Mouse (Mus musculus) MEL (cell line): ENCODE results near the gene Egf. TPM values are rescaled to one million over a fixed set of nuclear protein-coding genes. Genes with fewer than 3 reads are reported as not detected.

Experiments used
- DNase-seq: peaks from one replicate; pipeline ENCODE4 v3.0.0; 2011; ENCODE audit warnings: low read depth, low spot score
- H3K27ac ChIP-seq: 2 replicates; pipeline ENCODE4 v1.5.1; 2012; ENCODE audit warnings: low read depth, mild to moderate bottlenecking, control low read depth, low read length, moderate library complexity; ENCODE audit not compliant: control insufficient read depth
- H3K27me3 ChIP-seq, 2 experiments: fragments of 150-350 bp in 1 of 2; sonication (generic) in 1 of 2; 2 replicates each; pipeline ENCODE4 v1.6.1; 2012; ENCODE audit warnings: low read length in 2 of 2, mild to moderate bottlenecking in 2 of 2, improper control_type of control experiment in 1 of 2, moderate library complexity in 1 of 2; ENCODE audit not compliant: insufficient read depth in 2 of 2, control insufficient read depth in 1 of 2
- H3K36me3 ChIP-seq, 2 experiments: 2 replicates each; pipeline ENCODE4 v1.6.1; 2012 to 2014; ENCODE audit warnings: low read length in 2 of 2, improper control_type of control experiment in 1 of 2, inconsistent platforms in 1 of 2, mild to moderate bottlenecking in 1 of 2; ENCODE audit not compliant: insufficient read depth in 2 of 2, control insufficient read depth in 1 of 2
- H3K4me1 ChIP-seq, 2 experiments: fragments of 150-350 bp in 1 of 2; sonication (generic) in 1 of 2; 2 replicates each; pipeline ENCODE4 v1.6.1; 2012; ENCODE audit warnings: low read length in 2 of 2, improper control_type of control experiment in 1 of 2, mild to moderate bottlenecking in 1 of 2; ENCODE audit not compliant: insufficient read depth in 2 of 2, control insufficient read depth in 1 of 2
- H3K4me3 ChIP-seq, 2 experiments: fragments of 150-350 bp in 1 of 2; sonication (generic) in 1 of 2; 2 replicates each; pipeline ENCODE4 v1.5.1; 2012; ENCODE audit warnings: low read depth in 2 of 2, low read length in 2 of 2, mild to moderate bottlenecking in 2 of 2, moderate library complexity in 2 of 2, control low read depth in 1 of 2, improper control_type of control experiment in 1 of 2; ENCODE audit not compliant: control insufficient read depth in 1 of 2, insufficient read depth in 1 of 2
- H3K79me2 ChIP-seq: 2 replicates; pipeline ENCODE4 v1.6.1; 2012; ENCODE audit warnings: mild to moderate bottlenecking, low read length, moderate library complexity; ENCODE audit not compliant: control insufficient read depth, poor library complexity, insufficient read depth
- H3K9ac ChIP-seq: 2 replicates; pipeline ENCODE4 v1.6.1; 2012; ENCODE audit warnings: low read depth, mild to moderate bottlenecking, control low read depth, low read length, moderate library complexity; ENCODE audit not compliant: control insufficient read depth, poor library complexity, severe bottlenecking
- H3K9me3 ChIP-seq: fragments of 150-350 bp; sonication (generic); replicated peaks from 2 replicates; pipeline ENCODE4 v1.6.1; 2012; ENCODE audit warnings: mild to moderate bottlenecking, low read length, improper control_type of control experiment, moderate library complexity; ENCODE audit not compliant: insufficient read depth
- CHD1 ChIP-seq: IDR thresholded peaks from 2 replicates; pipeline ENCODE4 v1.6.1; 2012; ENCODE audit warnings: low read depth, mild to moderate bottlenecking, inconsistent platforms, low read length, improper control_type of control experiment
- CHD2 ChIP-seq: IDR thresholded peaks from 2 replicates; pipeline ENCODE4 v1.6.1; 2011; ENCODE audit warnings: low read length, improper control_type of control experiment
- CTCF ChIP-seq, 3 experiments: IDR thresholded peaks in 2 of 3; conservative IDR thresholded peaks in 1 of 3; 2 replicates each; pipeline ENCODE4 v1.5.1; 2011 to 2012; ENCODE audit warnings: low read length in 3 of 3, low read depth in 2 of 3, mild to moderate bottlenecking in 2 of 3, improper control_type of control experiment in 1 of 3, inconsistent platforms in 1 of 3, mixed read lengths in 1 of 3, moderate library complexity in 1 of 3; ENCODE audit not compliant: control insufficient read depth in 1 of 3, insufficient read depth in 1 of 3, poor library complexity in 1 of 3, severe bottlenecking in 1 of 3
- E2F4 ChIP-seq: IDR thresholded peaks from 2 replicates; pipeline ENCODE4 v1.6.1; 2011; ENCODE audit warnings: low read depth, low read length, improper control_type of control experiment, borderline replicate concordance
- ELF1 ChIP-seq: IDR thresholded peaks from 2 replicates; pipeline ENCODE4 v1.6.1; 2014; ENCODE audit warnings: low read depth, mild to moderate bottlenecking, inconsistent platforms, low read length, improper control_type of control experiment, moderate library complexity
- EP300 ChIP-seq, 2 experiments: IDR thresholded peaks; 2 replicates each; pipeline ENCODE4 v1.6.1; 2011; ENCODE audit warnings: improper control_type of control experiment in 2 of 2, low read length in 2 of 2, low read depth in 1 of 2, mild to moderate bottlenecking in 1 of 2
- ETS1 ChIP-seq: IDR thresholded peaks from 2 replicates; pipeline ENCODE4 v1.6.1; 2012; ENCODE audit warnings: low read depth, mild to moderate bottlenecking, inconsistent platforms, low read length, improper control_type of control experiment, moderate library complexity
- HCFC1 ChIP-seq: IDR thresholded peaks from 2 replicates; pipeline ENCODE4 v1.6.1; 2012; ENCODE audit warnings: low read depth, mild to moderate bottlenecking, inconsistent platforms, low read length, improper control_type of control experiment, moderate library complexity
- MAFK ChIP-seq: IDR thresholded peaks from 2 replicates; pipeline ENCODE4 v1.6.1; 2011; ENCODE audit warnings: low read depth, mild to moderate bottlenecking, low read length, improper control_type of control experiment, borderline replicate concordance
- MAZ ChIP-seq: IDR thresholded peaks from 2 replicates; pipeline ENCODE4 v1.6.1; 2012; ENCODE audit warnings: low read depth, mild to moderate bottlenecking, inconsistent platforms, low read length, improper control_type of control experiment
- MXI1 ChIP-seq: IDR thresholded peaks from 2 replicates; pipeline ENCODE4 v1.6.1; 2011; ENCODE audit warnings: mild to moderate bottlenecking, low read depth, low read length, improper control_type of control experiment
- MYB ChIP-seq: IDR thresholded peaks from 2 replicates; pipeline ENCODE4 v1.6.1; 2011; ENCODE audit warnings: mild to moderate bottlenecking, low read depth, low read length, improper control_type of control experiment
- MYC ChIP-seq: IDR thresholded peaks from 2 replicates; pipeline ENCODE4 v1.6.1; 2011; ENCODE audit warnings: low read depth, mild to moderate bottlenecking, low read length, improper control_type of control experiment, moderate library complexity
- NRF1 ChIP-seq: IDR thresholded peaks from 2 replicates; pipeline ENCODE4 v1.6.1; 2014; ENCODE audit warnings: low read depth, mild to moderate bottlenecking, inconsistent platforms, low read length, improper control_type of control experiment, moderate library complexity; ENCODE audit not compliant: poor library complexity, insufficient read depth, severe bottlenecking
- POLR2A ChIP-seq, 2 experiments: IDR thresholded peaks; 2 replicates each; pipeline ENCODE4 v1.6.1; 2011 to 2012; ENCODE audit warnings: low read length in 2 of 2, mild to moderate bottlenecking in 2 of 2, control low read depth in 1 of 2, improper control_type of control experiment in 1 of 2, low read depth in 1 of 2, moderate library complexity in 1 of 2; ENCODE audit not compliant: control insufficient read depth in 1 of 2, insufficient read depth in 1 of 2, poor library complexity in 1 of 2
- POLR2AphosphoS2 ChIP-seq: IDR thresholded peaks from 2 replicates; pipeline ENCODE4 v1.6.1; 2011; ENCODE audit warnings: low read length, improper control_type of control experiment
- RCOR1 ChIP-seq: IDR thresholded peaks from 2 replicates; pipeline ENCODE4 v1.6.1; 2012; ENCODE audit warnings: low read depth, mild to moderate bottlenecking, inconsistent platforms, low read length, improper control_type of control experiment
- TAL1 ChIP-seq: IDR thresholded peaks from 2 replicates; pipeline ENCODE4 v1.6.1; 2012; ENCODE audit warnings: mild to moderate bottlenecking, inconsistent platforms, low read length, moderate library complexity, mixed read lengths
- TBP ChIP-seq: IDR thresholded peaks from 2 replicates; pipeline ENCODE4 v1.8.0; 2011; ENCODE audit warnings: low read depth, low read length, improper control_type of control experiment
- TCF12 ChIP-seq: IDR thresholded peaks from 2 replicates; pipeline ENCODE4 v1.6.1; 2014; ENCODE audit warnings: low read depth, mild to moderate bottlenecking, inconsistent platforms, low read length, improper control_type of control experiment, moderate library complexity
- USF1 ChIP-seq: IDR thresholded peaks from 2 replicates; pipeline ENCODE4 v1.6.1; 2014; ENCODE audit warnings: low read depth, mild to moderate bottlenecking, inconsistent platforms, low read length, improper control_type of control experiment, moderate library complexity
- polyA plus RNA-seq, 2 experiments: library from polyadenylated mRNA; stranded (reverse) in 1 of 2; unstranded in 1 of 2; fragments of >175 nt in 1 of 2; fragments of >200 nt in 1 of 2; gene quantifications; 2 replicates each; pipeline versions ENCODE4 v1.2.1 to v1.2.4; 2012; ENCODE audit warnings: low replicate concordance in 2 of 2, low read depth in 1 of 2; ENCODE audit not compliant: insufficient read length in 2 of 2, insufficient read depth in 1 of 2, missing spikeins in 1 of 2
- total RNA-seq: library from RNA; depleted of rRNA; stranded (reverse); fragments of 300-350 nt; gene quantifications from 2 replicates; pipeline ENCODE4 v1.2.3, GENCODE M21; 2012

Egf gene
- total and polyA plus RNA-seq, 3 experiments: 1.5 to 3.1 TPM; not detected in 1

- TF ChIP-seq MAFK (no peak), ELF1 (no peak), TAL1 (no peak), CTCF (IDR thresholded peaks at IDR 0.05 in 2 of 3, conservative IDR thresholded peaks at IDR 0.05 in 1 of 3; ENCODE audit: control insufficient read depth in 1 of 3, insufficient read depth in 1 of 3, low read depth in 2 of 3, low read length in 3 of 3, poor library complexity in 1 of 3, severe bottlenecking in 1 of 3) (no peak)
Observed at GRCm38 (mm10) chr3:129651765-129652164, 103.4 kb downstream of the Egf start (continued).

GRCm38 (mm10) chr3:129650931-129651330 is 104.2 kb downstream of the Egf start:
- TF ChIP-seq RCOR1: no peak
- no peak for TF ChIP-seq HCFC1
- no peak for TF ChIP-seq MYC
- TF ChIP-seq E2F4: no peak
- no peak for TF ChIP-seq ETS1
- TF ChIP-seq MYB: no peak
- TF ChIP-seq MAZ: no peak
- TF ChIP-seq EP300 (IDR thresholded peaks at IDR 0.05; ENCODE audit: low read depth in 1 of 2, low read length in 2 of 2): no peak
- TF ChIP-seq NRF1: no peak
- TF ChIP-seq CHD1: no peak
- TF ChIP-seq TCF12: no peak
- no peak for TF ChIP-seq TAL1
- no peak for TF ChIP-seq ELF1
- TF ChIP-seq CHD2: no peak
- Histone ChIP-seq H3K27me3 (no peaks in the 10 kb centered on the region; a peak in 1 of 4 replicates), H3K9me3 (no peaks in the 10 kb centered on the region), H3K27ac (no peak overlapping the region), H3K36me3 (no peaks in the 10 kb centered on the region), H3K4me3 (no peak overlapping the region), H3K9ac (no peak overlapping the region), H3K79me2 (no peaks in the 10 kb centered on the region), H3K4me1 (no peaks in the 10 kb centered on the region)
- no peak for DNase-seq

DNA sequence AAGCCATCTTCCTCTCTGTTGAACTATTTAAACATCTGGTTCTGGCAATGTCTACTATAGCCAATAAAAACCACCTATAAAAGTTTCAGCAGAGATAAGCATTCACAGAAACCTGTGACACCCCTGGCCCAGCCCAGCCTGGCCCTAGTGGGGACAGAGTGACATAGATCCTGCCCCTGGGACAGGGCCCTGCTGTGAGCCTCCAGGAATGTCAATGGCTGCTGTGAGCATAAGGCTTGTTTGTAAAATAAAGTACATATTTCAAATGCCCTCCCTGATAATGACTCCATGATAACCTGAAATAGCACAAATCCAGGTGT is 104.9 kb downstream of the Egf start:
- no peak for DNase-seq
- Histone ChIP-seq H3K27me3 (no peaks in the 10 kb centered on the region; a peak in 1 of 4 replicates), H3K79me2 (no peaks in the 10 kb centered on the region), H3K9me3 (no peaks in the 10 kb centered on the region), H3K4me1 (no peaks in the 10 kb centered on the region), H3K9ac (no peak overlapping the region), H3K27ac (no peak overlapping the region), H3K4me3 (no peak overlapping the region), H3K36me3 (no peaks in the 10 kb centered on the region)
- no peak for TF ChIP-seq MYB
- no peak for TF ChIP-seq POLR2A (IDR thresholded peaks at IDR 0.05; ENCODE audit: control insufficient read depth in 1 of 2, insufficient read depth in 1 of 2, low read depth in 1 of 2, low read length in 2 of 2, poor library complexity in 1 of 2)
- no peak for TF ChIP-seq NRF1
- no peak for TF ChIP-seq USF1
- TF ChIP-seq MXI1: no peak
- no peak for TF ChIP-seq POLR2AphosphoS2
- TF ChIP-seq TBP: no peak
